Mouse (Mus musculus) MEL (cell line): ENCODE data around the gene Shroom1. TPM values are rescaled to one million over a fixed set of nuclear protein-coding genes. Genes with fewer than 3 reads are reported as not detected.

Experiments used
- DNase-seq: peaks from one replicate; pipeline ENCODE4 v3.0.0; 2011; ENCODE audit warnings: low read depth, low spot score
- H3K27ac ChIP-seq: 2 replicates; pipeline ENCODE4 v1.5.1; 2012; ENCODE audit warnings: low read depth, mild to moderate bottlenecking, control low read depth, low read length, moderate library complexity; ENCODE audit not compliant: control insufficient read depth
- H3K27me3 ChIP-seq, 2 experiments: fragments of 150-350 bp in 1 of 2; sonication (generic) in 1 of 2; 2 replicates each; pipeline ENCODE4 v1.6.1; 2012; ENCODE audit warnings: low read length in 2 of 2, mild to moderate bottlenecking in 2 of 2, improper control_type of control experiment in 1 of 2, moderate library complexity in 1 of 2; ENCODE audit not compliant: insufficient read depth in 2 of 2, control insufficient read depth in 1 of 2
- H3K36me3 ChIP-seq, 2 experiments: 2 replicates each; pipeline ENCODE4 v1.6.1; 2012 to 2014; ENCODE audit warnings: low read length in 2 of 2, improper control_type of control experiment in 1 of 2, inconsistent platforms in 1 of 2, mild to moderate bottlenecking in 1 of 2; ENCODE audit not compliant: insufficient read depth in 2 of 2, control insufficient read depth in 1 of 2
- H3K4me1 ChIP-seq, 2 experiments: fragments of 150-350 bp in 1 of 2; sonication (generic) in 1 of 2; 2 replicates each; pipeline ENCODE4 v1.6.1; 2012; ENCODE audit warnings: low read length in 2 of 2, improper control_type of control experiment in 1 of 2, mild to moderate bottlenecking in 1 of 2; ENCODE audit not compliant: insufficient read depth in 2 of 2, control insufficient read depth in 1 of 2
- H3K4me3 ChIP-seq, 2 experiments: fragments of 150-350 bp in 1 of 2; sonication (generic) in 1 of 2; 2 replicates each; pipeline ENCODE4 v1.5.1; 2012; ENCODE audit warnings: low read depth in 2 of 2, low read length in 2 of 2, mild to moderate bottlenecking in 2 of 2, moderate library complexity in 2 of 2, control low read depth in 1 of 2, improper control_type of control experiment in 1 of 2; ENCODE audit not compliant: control insufficient read depth in 1 of 2, insufficient read depth in 1 of 2
- H3K79me2 ChIP-seq: 2 replicates; pipeline ENCODE4 v1.6.1; 2012; ENCODE audit warnings: mild to moderate bottlenecking, low read length, moderate library complexity; ENCODE audit not compliant: control insufficient read depth, poor library complexity, insufficient read depth
- H3K9ac ChIP-seq: 2 replicates; pipeline ENCODE4 v1.6.1; 2012; ENCODE audit warnings: low read depth, mild to moderate bottlenecking, control low read depth, low read length, moderate library complexity; ENCODE audit not compliant: control insufficient read depth, poor library complexity, severe bottlenecking
- H3K9me3 ChIP-seq: fragments of 150-350 bp; sonication (generic); replicated peaks from 2 replicates; pipeline ENCODE4 v1.6.1; 2012; ENCODE audit warnings: mild to moderate bottlenecking, low read length, improper control_type of control experiment, moderate library complexity; ENCODE audit not compliant: insufficient read depth
- BHLHE40 ChIP-seq: IDR thresholded peaks from 2 replicates; pipeline ENCODE4 v1.6.1; 2012; ENCODE audit warnings: low read depth, mild to moderate bottlenecking, inconsistent platforms, low read length, improper control_type of control experiment, borderline replicate concordance
- E2F4 ChIP-seq: IDR thresholded peaks from 2 replicates; pipeline ENCODE4 v1.6.1; 2011; ENCODE audit warnings: low read depth, low read length, improper control_type of control experiment, borderline replicate concordance
- ELF1 ChIP-seq: IDR thresholded peaks from 2 replicates; pipeline ENCODE4 v1.6.1; 2014; ENCODE audit warnings: low read depth, mild to moderate bottlenecking, inconsistent platforms, low read length, improper control_type of control experiment, moderate library complexity
- ETS1 ChIP-seq: IDR thresholded peaks from 2 replicates; pipeline ENCODE4 v1.6.1; 2012; ENCODE audit warnings: low read depth, mild to moderate bottlenecking, inconsistent platforms, low read length, improper control_type of control experiment, moderate library complexity
- MAFK ChIP-seq: IDR thresholded peaks from 2 replicates; pipeline ENCODE4 v1.6.1; 2011; ENCODE audit warnings: low read depth, mild to moderate bottlenecking, low read length, improper control_type of control experiment, borderline replicate concordance
- MAX ChIP-seq: IDR thresholded peaks from 2 replicates; pipeline ENCODE4 v1.6.1; 2011; ENCODE audit warnings: low read length, improper control_type of control experiment
- NELFE ChIP-seq: IDR thresholded peaks from 2 replicates; pipeline ENCODE4 v1.6.1; 2011; ENCODE audit warnings: low read depth, low read length, improper control_type of control experiment
- NRF1 ChIP-seq: IDR thresholded peaks from 2 replicates; pipeline ENCODE4 v1.6.1; 2014; ENCODE audit warnings: low read depth, mild to moderate bottlenecking, inconsistent platforms, low read length, improper control_type of control experiment, moderate library complexity; ENCODE audit not compliant: poor library complexity, insufficient read depth, severe bottlenecking
- POLR2AphosphoS2 ChIP-seq: IDR thresholded peaks from 2 replicates; pipeline ENCODE4 v1.6.1; 2011; ENCODE audit warnings: low read length, improper control_type of control experiment
- POLR2AphosphoS5 ChIP-seq: IDR thresholded peaks from 2 replicates; pipeline ENCODE4 v1.6.1; 2012; ENCODE audit warnings: low read depth, borderline replicate concordance, mild to moderate bottlenecking, inconsistent platforms, low read length, moderate library complexity, mixed read lengths
- RCOR1 ChIP-seq: IDR thresholded peaks from 2 replicates; pipeline ENCODE4 v1.6.1; 2012; ENCODE audit warnings: low read depth, mild to moderate bottlenecking, inconsistent platforms, low read length, improper control_type of control experiment
- SMC3 ChIP-seq: IDR thresholded peaks from 2 replicates; pipeline ENCODE4 v1.6.1; 2011; ENCODE audit warnings: low read depth, low read length, improper control_type of control experiment
- TBP ChIP-seq: IDR thresholded peaks from 2 replicates; pipeline ENCODE4 v1.8.0; 2011; ENCODE audit warnings: low read depth, low read length, improper control_type of control experiment
- TCF12 ChIP-seq: IDR thresholded peaks from 2 replicates; pipeline ENCODE4 v1.6.1; 2014; ENCODE audit warnings: low read depth, mild to moderate bottlenecking, inconsistent platforms, low read length, improper control_type of control experiment, moderate library complexity
- UBTF ChIP-seq: IDR thresholded peaks from 2 replicates; pipeline ENCODE4 v1.6.1; 2012; ENCODE audit warnings: low read depth, mild to moderate bottlenecking, inconsistent platforms, low read length, improper control_type of control experiment, moderate library complexity, borderline replicate concordance; ENCODE audit not compliant: insufficient read depth
- USF1 ChIP-seq: IDR thresholded peaks from 2 replicates; pipeline ENCODE4 v1.6.1; 2014; ENCODE audit warnings: low read depth, mild to moderate bottlenecking, inconsistent platforms, low read length, improper control_type of control experiment, moderate library complexity
- USF2 ChIP-seq, 2 experiments: IDR thresholded peaks; 2 replicates each; pipeline ENCODE4 v1.6.1; 2011 to 2012; ENCODE audit warnings: improper control_type of control experiment in 2 of 2, low read length in 2 of 2, borderline replicate concordance in 1 of 2, inconsistent platforms in 1 of 2, low read depth in 1 of 2, mild to moderate bottlenecking in 1 of 2; ENCODE audit not compliant: insufficient read depth in 1 of 2
- ZC3H11A ChIP-seq: IDR thresholded peaks from 2 replicates; pipeline ENCODE4 v1.6.1; 2012; ENCODE audit warnings: low read depth, mild to moderate bottlenecking, inconsistent platforms, low read length, improper control_type of control experiment
- ZKSCAN1 ChIP-seq: IDR thresholded peaks from 2 replicates; pipeline ENCODE4 v1.6.1; 2012; ENCODE audit warnings: low read depth, mild to moderate bottlenecking, inconsistent platforms, low read length, improper control_type of control experiment, moderate library complexity
- ZNF384 ChIP-seq: IDR thresholded peaks from 2 replicates; pipeline ENCODE4 v1.6.1; 2012; ENCODE audit warnings: low read depth, mild to moderate bottlenecking, inconsistent platforms, low read length, improper control_type of control experiment
- polyA plus RNA-seq, 2 experiments: library from polyadenylated mRNA; stranded (reverse) in 1 of 2; unstranded in 1 of 2; fragments of >175 nt in 1 of 2; fragments of >200 nt in 1 of 2; gene quantifications; 2 replicates each; pipeline versions ENCODE4 v1.2.1 to v1.2.4; 2012; ENCODE audit warnings: low replicate concordance in 2 of 2, low read depth in 1 of 2; ENCODE audit not compliant: insufficient read length in 2 of 2, insufficient read depth in 1 of 2, missing spikeins in 1 of 2
- total RNA-seq: library from RNA; depleted of rRNA; stranded (reverse); fragments of 300-350 nt; gene quantifications from 2 replicates; pipeline ENCODE4 v1.2.3, GENCODE M21; 2012

The Shroom1 gene
- total and polyA plus RNA-seq, 3 experiments: 0.19 TPM; not detected in 2

DNA sequence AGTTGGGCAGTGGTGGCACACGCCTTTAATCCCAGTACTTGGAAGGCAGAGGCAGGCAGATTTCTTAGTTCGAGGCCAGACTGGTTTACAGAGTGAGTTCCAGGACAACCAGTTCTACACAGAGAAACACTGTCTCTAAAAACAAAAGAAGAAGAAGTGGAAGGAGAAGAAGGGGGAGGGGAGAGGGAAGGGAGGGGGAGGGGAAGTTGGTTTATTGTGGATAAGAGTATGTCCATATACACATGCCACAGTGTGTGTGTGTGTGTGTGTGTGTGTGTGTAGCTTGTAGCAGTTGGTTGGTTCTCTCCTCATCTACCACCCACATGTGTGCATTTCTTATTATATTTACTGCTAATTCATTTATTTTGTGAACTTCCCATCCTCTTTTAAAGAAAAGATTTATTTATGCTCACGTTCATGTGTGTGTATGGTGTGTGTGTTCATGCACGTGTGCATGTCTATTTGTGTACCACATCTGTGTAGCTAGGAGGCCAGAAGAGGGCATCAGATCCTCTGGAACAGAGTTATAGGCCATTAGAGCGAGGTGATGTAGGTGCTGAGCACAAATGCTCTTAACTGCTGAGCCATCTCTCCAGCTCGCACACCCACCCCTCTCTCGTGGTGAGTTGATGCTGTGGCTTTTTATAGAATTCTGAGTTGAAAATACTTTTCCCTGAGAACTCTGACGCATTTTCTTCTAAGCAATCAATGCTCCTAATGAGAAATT lies 45.2 kb downstream of the Shroom1 start (continued):
- TF ChIP-seq RCOR1: no peak
- TF ChIP-seq USF1: no peak
- no peak for TF ChIP-seq TCF12
- TF ChIP-seq ELF1: no peak
- no peak for TF ChIP-seq ZNF384
- TF ChIP-seq USF2 (IDR thresholded peaks at IDR 0.05; ENCODE audit: borderline replicate concordance in 1 of 2, insufficient read depth in 1 of 2, low read depth in 1 of 2, low read length in 2 of 2): no peak
- TF ChIP-seq UBTF: no peak
- TF ChIP-seq POLR2AphosphoS2: no peak
- TF ChIP-seq E2F4: no peak
- TF ChIP-seq SMC3: peak; percentile 63
- TF ChIP-seq POLR2AphosphoS5: no peak
- no peak for TF ChIP-seq NRF1
- TF ChIP-seq BHLHE40: peak; percentile 86
- no peak for TF ChIP-seq ZKSCAN1
- TF ChIP-seq ETS1: no peak
- TF ChIP-seq TBP: no peak
- 0 out of 2 replicates have a peak, but pooled peaks have one; percentile 23 for TF ChIP-seq MAX

DNA sequence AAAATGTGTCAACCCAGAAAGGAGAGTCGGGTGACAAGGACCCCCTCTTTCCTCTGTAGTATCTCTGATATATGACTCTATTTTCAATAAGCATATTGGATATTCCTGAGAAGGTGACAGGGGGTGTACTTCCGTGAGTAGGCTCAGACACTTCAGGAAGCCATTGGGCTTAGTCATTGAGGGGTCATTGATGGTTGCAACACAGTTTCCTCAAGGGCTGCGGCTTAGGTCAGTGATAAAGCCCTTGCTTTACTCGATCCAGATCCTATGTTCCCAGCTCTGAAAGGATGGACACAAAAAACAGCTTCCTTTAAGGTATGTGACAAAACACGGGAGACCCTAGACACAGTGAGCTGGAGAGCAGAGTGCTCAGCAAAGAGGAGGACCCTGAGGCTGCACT lies 46.7 kb downstream of the Shroom1 start:
- Histone ChIP-seq H3K4me3 (no peak overlapping the region), H3K36me3 (peaks cover 0 to 10% of the 10 kb centered on the region in 2 experiments; a peak in 2 of 4 replicates), H3K27ac (no peak overlapping the region)
- TF ChIP-seq ZC3H11A: no peak
- no peak for TF ChIP-seq TBP
- no peak for TF ChIP-seq MAFK
- no peak for TF ChIP-seq NELFE
- TF ChIP-seq E2F4: no peak
- TF ChIP-seq, all 39 proteins: peak for 0
- no peaks in the 10 kb centered on the region for H3K79me2 ChIP-seq
- no peak overlapping the region for H3K9ac ChIP-seq
- no peak for DNase-seq
- H3K27me3 ChIP-seq: no peaks in the 10 kb centered on the region
- H3K4me1 ChIP-seq: peaks cover 6 to 10% of the 10 kb centered on the region in 2 experiments; a peak in 3 of 4 replicates
- no peaks in the 10 kb centered on the region for H3K9me3 ChIP-seq
